Mouse (Mus musculus) frontal cortex, postnatal 36 days (tissue): ENCODE measurements around the gene H2-Ab1.
"Not testable (repeated sequence)": the region's sequence is repeated elsewhere in the genome, so short reads cannot be mapped to it uniquely, and the experiment has no call there.

Source experiments
- DNase-seq, 2 experiments: peaks; one replicate each; pipeline ENCODE4 v3.0.0; 2022; ENCODE audit warnings: low spot score in 2 of 2

Gene H2-Ab1

DNA sequence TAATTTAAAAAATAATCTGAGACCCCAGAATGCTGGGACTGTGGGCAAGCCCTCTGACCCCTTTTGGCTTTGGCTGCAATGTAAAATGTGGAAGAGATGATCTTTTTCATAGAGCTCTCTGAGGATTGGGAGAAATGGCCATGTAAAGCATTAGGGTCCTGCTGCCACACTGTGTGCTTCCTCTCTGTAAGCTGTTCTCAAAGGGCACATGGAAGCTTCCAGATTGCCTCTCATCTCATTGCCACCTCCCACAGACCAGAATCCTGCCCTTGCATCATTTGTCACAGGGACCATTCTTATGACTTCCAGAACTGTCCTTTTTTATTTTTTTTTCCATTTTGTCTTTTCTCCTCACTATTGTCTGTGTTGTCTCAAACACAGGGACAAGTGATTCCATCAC lies 49.7 kb downstream of the H2-Ab1 start:
- no peak for DNase-seq

DNA sequence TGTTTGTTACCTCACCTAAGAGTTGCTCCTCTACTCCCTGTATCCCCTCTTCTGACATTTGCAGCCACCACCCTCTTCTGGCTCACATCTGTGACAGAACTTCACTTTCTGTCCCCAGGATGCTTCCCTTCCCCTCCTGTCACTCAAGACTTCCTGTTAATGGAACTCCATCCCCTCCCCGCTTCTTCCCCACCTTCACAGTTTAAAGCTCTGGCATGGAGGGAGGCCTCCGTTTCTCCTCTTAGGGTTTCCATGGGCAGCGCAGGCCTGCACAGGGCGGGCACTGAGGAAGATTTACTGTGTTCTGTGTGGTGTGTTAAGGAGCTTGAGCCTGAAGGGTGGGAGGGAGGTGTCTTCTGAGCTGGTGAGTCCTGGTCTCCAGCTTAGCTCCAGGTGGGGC lies 50.7 kb downstream of the H2-Ab1 start:
- no peak for DNase-seq

DNA sequence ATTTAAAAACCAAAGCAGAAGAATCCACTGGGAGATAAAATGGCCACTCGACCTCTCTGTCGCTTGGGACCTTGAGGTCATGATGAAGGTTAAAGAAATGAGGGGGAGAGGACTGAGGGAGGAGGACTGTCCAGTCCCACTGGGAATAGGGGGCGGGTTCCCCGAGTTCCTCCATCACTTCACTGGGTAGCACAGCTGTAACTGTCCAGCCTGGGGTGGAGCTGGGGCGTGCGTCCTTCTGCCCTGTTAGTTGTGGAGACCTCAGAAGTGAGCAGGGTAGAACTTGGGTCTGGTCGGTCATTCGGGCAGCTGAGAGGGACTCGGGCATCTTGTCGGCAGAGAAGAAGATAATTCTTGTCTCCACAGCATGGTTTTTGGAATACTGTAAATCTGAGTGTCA lies 51.7 kb downstream of the H2-Ab1 start:
- DNase-seq = no peak

DNA sequence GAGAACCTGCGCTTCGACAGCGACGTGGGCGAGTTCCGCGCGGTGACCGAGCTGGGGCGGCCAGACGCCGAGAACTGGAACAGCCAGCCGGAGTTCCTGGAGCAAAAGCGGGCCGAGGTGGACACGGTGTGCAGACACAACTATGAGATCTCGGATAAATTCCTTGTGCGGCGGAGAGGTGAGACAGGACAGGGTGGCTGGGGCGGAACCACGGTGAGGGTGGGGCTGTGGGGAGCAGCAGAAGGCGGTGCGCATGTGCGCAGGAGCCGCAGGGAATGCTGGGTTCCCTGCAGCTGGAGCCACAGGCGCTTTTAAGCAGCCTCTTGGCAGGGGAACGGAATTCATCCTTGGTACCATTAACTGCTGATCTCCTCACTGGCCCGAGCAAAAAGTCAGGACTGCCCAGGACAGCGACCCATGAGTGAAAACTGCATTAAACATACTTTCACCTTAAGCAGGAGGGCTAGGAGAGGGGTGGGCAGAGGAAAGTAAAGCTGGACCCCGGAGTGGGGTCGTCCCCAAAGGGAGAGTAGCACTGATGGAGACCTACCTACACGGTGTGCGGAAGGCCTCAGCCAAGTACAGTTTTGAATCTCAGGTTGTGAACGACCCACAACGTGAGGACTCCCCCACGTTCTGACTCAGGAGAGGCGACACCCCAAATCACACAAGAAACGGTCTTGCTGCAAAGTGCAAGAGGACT lies 52.3 kb downstream of the H2-Ab1 start:
- DNase-seq = peak; percentile 73 to 77

DNA sequence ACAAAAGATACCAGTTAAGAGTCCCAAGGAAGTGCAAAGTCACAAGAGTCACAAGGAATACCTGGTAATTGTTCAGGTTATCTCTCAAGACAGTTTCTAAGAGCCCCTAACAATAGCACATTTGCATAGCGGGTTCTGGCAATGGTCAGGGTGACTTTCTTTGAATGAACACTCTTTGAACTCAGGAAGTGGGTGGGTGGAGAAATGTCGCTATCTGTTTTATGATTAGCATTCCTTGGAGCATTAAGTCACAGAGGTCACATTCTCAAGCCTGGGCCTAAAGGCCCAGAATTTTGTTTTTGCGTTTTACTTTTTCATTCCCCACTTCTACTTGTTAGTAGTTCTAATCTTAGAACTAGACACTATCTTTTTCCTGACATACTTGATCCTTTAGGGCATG lies 53.0 kb downstream of the H2-Ab1 start:
- DNase-seq = not testable (repeated sequence)

DNA sequence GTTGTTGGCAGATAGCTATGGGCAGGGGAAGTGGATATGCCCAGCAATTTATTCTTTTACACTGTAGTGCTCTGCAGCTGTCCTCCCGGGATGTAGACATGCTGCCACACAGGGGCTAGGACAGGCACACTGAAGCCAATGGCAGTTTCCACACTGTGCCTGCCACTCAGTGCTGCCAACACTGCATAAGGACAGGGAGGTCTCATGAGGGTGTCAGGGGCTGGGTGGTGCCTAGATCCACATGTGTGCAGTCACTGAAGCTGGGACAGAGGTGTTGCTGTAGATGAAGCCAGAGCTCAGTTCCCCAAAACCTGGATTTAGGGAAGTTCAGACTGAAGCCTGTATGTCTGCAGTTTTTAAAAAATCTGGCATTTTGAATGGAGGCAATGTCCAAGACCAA lies 54.7 kb downstream of the H2-Ab1 start:
- DNase-seq = no peak

DNA sequence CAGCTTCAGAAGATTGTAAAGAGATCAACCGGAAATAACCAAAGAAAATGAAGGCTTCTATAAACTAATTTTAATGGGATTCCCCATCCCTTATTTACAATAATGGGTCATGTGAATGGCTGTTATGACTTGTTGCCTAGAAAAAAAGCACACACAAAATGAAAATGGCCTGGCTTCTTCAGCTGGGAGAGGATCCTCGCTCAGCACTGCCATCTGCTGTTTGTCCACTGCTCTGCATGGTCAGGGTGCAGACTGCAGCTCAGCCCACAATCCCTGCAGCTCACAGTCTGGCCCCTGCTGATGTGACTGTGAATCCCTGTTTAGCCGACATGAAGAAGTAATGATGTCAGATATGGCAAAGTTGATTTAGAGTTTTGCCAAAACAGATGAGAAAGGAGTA lies 55.9 kb downstream of the H2-Ab1 start:
- DNase-seq = peak; percentile 76 to 82

DNA sequence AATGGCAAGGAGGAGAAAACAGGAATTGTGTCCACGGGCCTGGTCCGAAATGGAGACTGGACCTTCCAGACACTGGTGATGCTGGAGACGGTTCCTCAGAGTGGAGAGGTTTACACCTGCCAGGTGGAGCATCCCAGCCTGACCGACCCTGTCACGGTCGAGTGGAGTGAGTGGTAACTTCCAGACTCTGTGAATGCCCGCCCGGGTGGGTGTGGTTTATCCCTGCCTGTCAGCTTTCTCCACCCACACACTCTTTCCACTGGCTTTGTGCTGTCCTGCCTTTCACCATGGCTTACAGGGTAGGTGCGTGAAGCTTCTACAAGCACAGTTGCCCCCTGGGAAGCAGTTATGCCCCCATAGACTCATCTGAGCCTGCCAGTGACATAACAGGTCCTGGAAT lies 56.8 kb downstream of the H2-Ab1 start:
- DNase-seq = no peak

DNA sequence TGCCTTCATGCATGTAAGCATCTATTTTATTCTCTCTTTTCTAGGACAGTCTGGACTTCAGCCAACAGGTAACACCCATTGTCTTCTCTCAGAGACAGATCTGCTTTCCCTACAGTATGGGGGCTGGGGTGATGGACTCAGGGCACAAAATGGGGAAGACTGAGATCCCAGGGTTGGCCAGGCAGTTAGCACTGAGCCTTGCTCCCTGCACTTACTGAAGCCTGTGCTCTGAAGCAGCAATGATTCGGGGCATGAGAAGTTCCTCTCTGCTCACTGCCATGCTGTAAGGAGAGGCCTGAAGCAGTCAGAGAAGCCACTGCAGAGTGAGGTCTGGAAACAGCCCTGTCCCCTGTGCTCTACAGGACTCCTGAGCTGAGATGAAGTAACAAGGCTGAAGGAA lies 58.0 kb downstream of the H2-Ab1 start:
- no peak for DNase-seq

DNA sequence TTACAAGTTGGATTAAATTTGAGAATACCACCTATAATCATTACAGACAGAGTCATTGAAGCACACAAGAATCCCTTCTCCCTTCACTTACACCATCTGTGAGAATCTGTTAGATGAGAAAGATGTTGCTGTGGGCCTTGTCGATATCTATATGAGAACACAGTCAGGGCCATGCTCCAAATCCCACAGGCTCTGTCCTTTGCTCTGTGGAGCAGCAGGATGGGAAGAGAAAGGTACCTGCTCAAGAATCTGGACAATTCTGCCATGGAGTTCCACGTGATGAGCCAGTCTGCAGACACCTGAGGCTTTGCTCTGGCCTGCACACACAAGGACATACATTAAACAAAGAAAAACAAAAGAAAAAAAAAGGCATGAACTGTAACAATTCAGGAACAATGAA lies 59.2 kb downstream of the H2-Ab1 start:
- DNase-seq = no peak

DNA sequence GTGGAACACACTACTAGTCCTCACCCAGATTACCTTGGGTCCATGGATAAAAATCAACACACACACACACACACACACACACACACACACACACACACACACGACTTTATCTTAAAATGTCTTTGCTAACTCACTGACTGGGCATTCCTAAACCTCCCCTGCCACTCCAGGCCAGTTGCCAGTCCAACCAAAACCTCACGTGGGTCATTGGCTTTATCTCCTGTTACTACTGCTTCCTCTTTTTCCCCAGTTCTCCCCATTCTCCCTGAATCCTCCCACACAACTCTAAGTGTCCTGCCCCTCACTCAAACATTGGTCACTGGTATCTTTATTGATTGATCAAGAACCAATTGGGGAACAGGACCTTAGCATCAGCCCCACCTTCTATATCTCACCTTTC lies 59.8 kb downstream of the H2-Ab1 start:
- no peak for DNase-seq
